Mouse (Mus musculus) embryonic stem cell, embryonic (primary cell): ENCODE data around the gene Kcna7.

Experiments
- CTCF ChIA-PET, 4 experiments: fragments of 300-600 bp in 2 of 4; fragments of 350-600 bp in 2 of 4; sonication (Branson Sonifier 250); formaldehyde crosslinking; loops; one replicate each; lab custom pipeline; 2022; ENCODE audit warnings: inconsistent platforms in 2 of 4; lab: Charles Lee
- POLR2A ChIA-PET, 4 experiments: fragments of 300-600 bp in 2 of 4; fragments of 350-600 bp in 2 of 4; sonication (Branson Sonifier 250); formaldehyde crosslinking; loops; one replicate each; lab custom pipeline; 2022; ENCODE audit warnings: antibody characterized with exemption in 4 of 4, inconsistent platforms in 1 of 4; lab: Charles Lee

Kcna7 gene

GRCm38 (mm10) chr7:45451344-45451982 lies 46.0 kb downstream of the Kcna7 start:
- ChIA-PET CTCF (interaction anchor here in 3 of 4 experiments (0.7 to 1.4 kb wide), 7 partner anchors 9 to 269 kb away, joined by 3 to 5 read pairs (median 3); partner anchors contain the start of genes Fam83e (in 1 of the 3) and Gys1 (in 1 of the 3)), POLR2A (interaction anchor here in 3 of 4 experiments (0.7 to 5.7 kb wide), 15 partner anchors 7 to 267 kb away, joined by 3 to 102 read pairs (median 4); partner anchors contain the start of genes Bax (in 2 of the 3), Ftl1 (in 2 of the 3), Kcna7 (in 1 of the 3) and Plekha4 (in 1 of the 3))

GRCm38 (mm10) chr7:45454971-45455370 lies 49.5 kb downstream of the Kcna7 start:
- ChIA-PET CTCF (interaction anchor here in 1 of 4 experiments (1.1 kb wide), 1 partner anchor 174 kb away, joined by 3 read pairs; no protein-coding TSS in a partner anchor), POLR2A (interaction anchor here (0.5 to 4.6 kb wide), 23 partner anchors 10 to 134 kb away, joined by 3 to 63 read pairs (median 7); partner anchors contain the start of genes Bax (in 3 of the 4), Ruvbl2 (in 2 of the 4), Gys1 (in 1 of the 4) and Kcna7 (in 1 of the 4))

- CTCF ChIA-PET: interaction anchor here (0.6 to 1.5 kb wide), 23 partner anchors 8 to 262 kb away, joined by 3 to 13 read pairs (median 4); partner anchors contain the start of genes Gys1 (in 2 of the 4), Ruvbl2 (in 2 of the 4) and Sphk2 (in 1 of the 4)
- POLR2A ChIA-PET: interaction anchor here (0.5 to 4.7 kb wide), 142 partner anchors 7 to 1102 kb away, joined by 3 to 102 read pairs (median 4); partner anchors contain the start of genes Bax (in 3 of the 4), Gys1 (in 3 of the 4), Ntf5 (in 3 of the 4) and Ruvbl2 (in 3 of the 4)
Measured at GRCm38 (mm10) chr7:45455932-45456696, 50.7 kb downstream of the Kcna7 start.

- CTCF ChIA-PET: interaction anchor here (0.6 to 1.5 kb wide), 20 partner anchors 9 to 261 kb away, joined by 3 to 13 read pairs (median 4); partner anchors contain the start of genes Gys1 (in 2 of the 4), Ruvbl2 (in 2 of the 4) and Sphk2 (in 1 of the 4)
Measured at GRCm38 (mm10) chr7:45456721-45457203, 51.3 kb downstream of the Kcna7 start.

GRCm38 (mm10) chr7:45457204-45458060 lies 52.0 kb downstream of the Kcna7 start:
- POLR2A ChIA-PET: interaction anchor here (0.5 to 4.7 kb wide), 133 partner anchors 8 to 600 kb away, joined by 3 to 102 read pairs (median 5); partner anchors contain the start of genes Bax (in 3 of the 4), Fam83e (in 3 of the 4), Gys1 (in 3 of the 4) and Ruvbl2 (in 3 of the 4)
- CTCF ChIA-PET: interaction anchor here (0.5 to 1.5 kb wide), 13 partner anchors 8 to 261 kb away, joined by 3 to 10 read pairs (median 4); partner anchors contain the start of genes Gys1 (in 1 of the 4) and Sphk2 (in 1 of the 4)

More at GRCm38 (mm10) chr7:45456721-45457203, 51.3 kb downstream of the Kcna7 start:
- POLR2A ChIA-PET: interaction anchor here (0.5 to 4.7 kb wide), 139 partner anchors 8 to 1103 kb away, joined by 3 to 102 read pairs (median 4); partner anchors contain the start of genes Bax (in 3 of the 4), Gys1 (in 3 of the 4), Ntf5 (in 3 of the 4) and Ruvbl2 (in 3 of the 4)

GRCm38 (mm10) chr7:45458748-45459563 lies 53.5 kb downstream of the Kcna7 start:
- POLR2A ChIA-PET: interaction anchor here (0.6 to 4.7 kb wide), 192 partner anchors 7 to 529 kb away, joined by 3 to 102 read pairs (median 6); partner anchors contain the start of genes Plekha4 (in 4 of the 4), Ppp1r15a (in 4 of the 4), Bax (in 3 of the 4) and Dhdh (in 3 of the 4)
- CTCF ChIA-PET: interaction anchor here in 2 of 4 experiments (1.0 kb wide), 2 partner anchors 24 to 55 kb away, joined by 3 read pairs; partner anchors contain the start of gene Gys1 (in 1 of the 2)
